Mouse (Mus musculus) thymus, adult 2 months (tissue): Measurements from ENCODE around the gene Ect2l.

ENCODE experiments used
- CTCF ChIP-seq: fragments of 200-500 bp; IDR thresholded peaks from 2 replicates; pipeline ENCODE4 v1.5.1; 2012; ENCODE audit warnings: mild to moderate bottlenecking, control low read depth, low read length, moderate library complexity, borderline replicate concordance; ENCODE audit not compliant: control insufficient read depth, poor library complexity, insufficient read depth; ENCODE audit errors: extremely low read depth
- POLR2A ChIP-seq: fragments of 200-500 bp; IDR thresholded peaks from 2 replicates; pipeline ENCODE4 v1.6.1; 2012; ENCODE audit warnings: mild to moderate bottlenecking, low read length, control low read depth, moderate library complexity; ENCODE audit not compliant: control insufficient read depth, poor library complexity, insufficient read depth; ENCODE audit errors: extremely low read depth

DNA sequence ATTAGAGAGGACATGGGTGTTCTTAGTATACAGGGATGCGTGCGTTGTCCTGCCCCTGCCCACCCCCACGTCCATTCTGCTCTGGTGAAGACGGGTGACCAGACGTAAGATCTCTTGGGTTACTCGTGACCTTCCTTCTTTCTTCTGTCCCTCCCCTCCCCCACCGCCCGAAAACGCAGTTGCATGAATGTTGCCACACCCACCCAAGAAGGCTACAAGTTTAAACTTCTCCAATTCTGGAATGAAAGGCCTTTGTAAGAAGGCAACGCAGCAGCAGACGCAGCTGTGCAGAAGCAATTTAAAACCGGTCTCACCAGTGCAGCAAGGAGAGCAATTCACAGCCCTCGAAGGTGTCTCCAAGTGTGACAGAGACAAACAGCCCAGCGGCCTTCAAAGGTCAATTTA lies 16.0 kb downstream of the Ect2l start:
- TF ChIP-seq CTCF = no peak
- no peak for TF ChIP-seq POLR2A
